Mouse (Mus musculus) cortical plate, adult 2 months (tissue): ENCODE results near the gene Als2cr12.

Source experiments
- CTCF ChIP-seq: fragments of 200-500 bp; IDR thresholded peaks from 2 replicates; pipeline ENCODE4 v1.5.1; 2011; ENCODE audit warnings: mild to moderate bottlenecking, control low read depth, low read length; ENCODE audit not compliant: insufficient read depth; ENCODE audit errors: extremely low read depth
- POLR2A ChIP-seq: fragments of 200-500 bp; IDR thresholded peaks from 2 replicates; pipeline ENCODE4 v1.6.1; 2011; ENCODE audit warnings: mild to moderate bottlenecking, low read length, control low read depth; ENCODE audit not compliant: insufficient read depth; ENCODE audit errors: extremely low read depth

- no peak for TF ChIP-seq CTCF
- TF ChIP-seq POLR2A = no peak
These were observed 79.6 kb downstream of the Als2cr12 start for GRCm38 (mm10) chr1:58616176-58616575.
